Mouse (Mus musculus) CH12.LX (cell line): Measurements from ENCODE around the gene Mrpl33.

Source experiments
- CTCF ChIP-seq, 2 experiments: IDR thresholded peaks in 1 of 2; conservative IDR thresholded peaks in 1 of 2; 2 replicates each; pipeline ENCODE4 v1.5.1; 2011 to 2012; ENCODE audit warnings: low read depth in 2 of 2, low read length in 2 of 2, improper control_type of control experiment in 1 of 2, inconsistent platforms in 1 of 2, mild to moderate bottlenecking in 1 of 2, moderate library complexity in 1 of 2
- GABPA ChIP-seq: IDR thresholded peaks from 2 replicates; pipeline ENCODE4 v1.6.1; 2012; ENCODE audit warnings: low read depth, low read length, improper control_type of control experiment, inconsistent platforms; ENCODE audit not compliant: insufficient replicate concordance
- JUND ChIP-seq: conservative IDR thresholded peaks from 2 replicates; pipeline ENCODE4 v1.6.1; 2011; ENCODE audit warnings: low read depth, low read length, improper control_type of control experiment
- NELFE ChIP-seq: IDR thresholded peaks from 2 replicates; pipeline ENCODE4 v1.6.1; 2011; ENCODE audit warnings: low read depth, low read length, improper control_type of control experiment
- NRF1 ChIP-seq: IDR thresholded peaks from 2 replicates; pipeline ENCODE4 v1.6.1; 2014; ENCODE audit warnings: low read depth, mild to moderate bottlenecking, inconsistent platforms, low read length, improper control_type of control experiment, moderate library complexity
- SIN3A ChIP-seq: IDR thresholded peaks from 2 replicates; pipeline ENCODE4 v1.6.1; 2012; ENCODE audit warnings: low read length, improper control_type of control experiment, inconsistent platforms
- TBP ChIP-seq: conservative IDR thresholded peaks from 2 replicates; pipeline ENCODE4 v1.6.1; 2011; ENCODE audit warnings: low read depth, low read length, improper control_type of control experiment

DNA sequence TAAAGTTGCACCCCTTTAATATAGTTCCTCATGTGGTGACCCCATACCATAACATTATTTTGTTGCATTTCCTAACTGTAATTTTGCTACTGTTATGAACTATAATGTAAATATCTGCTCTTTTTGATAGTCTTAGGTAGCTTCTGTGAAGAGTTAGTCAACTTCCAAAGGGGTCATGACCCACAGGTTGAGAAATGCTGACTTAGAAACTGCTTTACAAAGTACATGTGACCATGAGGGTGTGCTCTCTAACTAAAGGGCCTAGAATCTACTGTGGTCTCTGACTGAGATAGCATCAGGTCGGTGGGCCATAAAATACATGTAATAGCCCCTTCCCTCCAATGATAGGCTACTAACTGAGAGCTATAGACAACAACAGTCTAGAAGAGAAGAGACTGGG, 81.3 kb downstream of the Mrpl33 start:
- TF ChIP-seq CTCF (conservative IDR thresholded peaks at IDR 0.05 in 1 of 2, IDR thresholded peaks at IDR 0.05 in 1 of 2; ENCODE audit: low read depth in 2 of 2, low read length in 2 of 2): no peak
- no peak for TF ChIP-seq TBP
- TF ChIP-seq SIN3A: no peak
- TF ChIP-seq JUND: no peak
- no peak for TF ChIP-seq NRF1
- no peak for TF ChIP-seq GABPA
- no peak for TF ChIP-seq NELFE
